Mouse (Mus musculus) myocyte (in vitro differentiated cells): ENCODE results near the gene Pink1.

Experiments
- E2F4 ChIP-seq: IDR thresholded peaks from one replicate; pipeline ENCODE4 v1.6.1; 2011; ENCODE audit warnings: mild to moderate bottlenecking, control low read depth, moderate library complexity; ENCODE audit not compliant: insufficient read depth
- MAX ChIP-seq: IDR thresholded peaks from one replicate; pipeline ENCODE4 v1.6.1; 2011; ENCODE audit warnings: low read depth, mild to moderate bottlenecking, control low read depth
- MYOD1 ChIP-seq, 3 experiments: IDR thresholded peaks; one replicate each; pipeline ENCODE4 v1.6.1; 2011; ENCODE audit warnings: control low read depth in 2 of 3, low read depth in 2 of 3, mild to moderate bottlenecking in 2 of 3, moderate library complexity in 1 of 3; ENCODE audit not compliant: insufficient read length in 2 of 3, control insufficient read depth in 1 of 3
- MYOG ChIP-seq, 3 experiments: IDR thresholded peaks; one replicate each; pipeline ENCODE4 v1.6.1; 2011; ENCODE audit warnings: control low read depth in 2 of 3, low read depth in 2 of 3, mild to moderate bottlenecking in 2 of 3; ENCODE audit not compliant: insufficient read length in 2 of 3, control insufficient read depth in 1 of 3, insufficient read depth in 1 of 3
- POLR2A ChIP-seq: IDR thresholded peaks from one replicate; pipeline ENCODE4 v1.6.1; 2011; ENCODE audit warnings: low read depth, mild to moderate bottlenecking, control low read depth, moderate library complexity; ENCODE audit not compliant: insufficient read length
- POLR2AphosphoS2 ChIP-seq: IDR thresholded peaks from one replicate; pipeline ENCODE4 v1.6.1; 2011; ENCODE audit warnings: low read depth, control low read depth; ENCODE audit not compliant: insufficient read length
- REST ChIP-seq: IDR thresholded peaks from one replicate; pipeline ENCODE4 v1.6.1; 2011; ENCODE audit warnings: mild to moderate bottlenecking, control low read depth, moderate library complexity; ENCODE audit not compliant: insufficient read depth, insufficient read length
- TCF3 ChIP-seq: IDR thresholded peaks from one replicate; pipeline ENCODE4 v1.6.1; 2011; ENCODE audit warnings: low read depth, control low read depth; ENCODE audit not compliant: insufficient read length
- USF1 ChIP-seq: IDR thresholded peaks from one replicate; pipeline ENCODE4 v1.6.1; 2011; ENCODE audit warnings: low read depth, mild to moderate bottlenecking, control low read depth, moderate library complexity

DNA sequence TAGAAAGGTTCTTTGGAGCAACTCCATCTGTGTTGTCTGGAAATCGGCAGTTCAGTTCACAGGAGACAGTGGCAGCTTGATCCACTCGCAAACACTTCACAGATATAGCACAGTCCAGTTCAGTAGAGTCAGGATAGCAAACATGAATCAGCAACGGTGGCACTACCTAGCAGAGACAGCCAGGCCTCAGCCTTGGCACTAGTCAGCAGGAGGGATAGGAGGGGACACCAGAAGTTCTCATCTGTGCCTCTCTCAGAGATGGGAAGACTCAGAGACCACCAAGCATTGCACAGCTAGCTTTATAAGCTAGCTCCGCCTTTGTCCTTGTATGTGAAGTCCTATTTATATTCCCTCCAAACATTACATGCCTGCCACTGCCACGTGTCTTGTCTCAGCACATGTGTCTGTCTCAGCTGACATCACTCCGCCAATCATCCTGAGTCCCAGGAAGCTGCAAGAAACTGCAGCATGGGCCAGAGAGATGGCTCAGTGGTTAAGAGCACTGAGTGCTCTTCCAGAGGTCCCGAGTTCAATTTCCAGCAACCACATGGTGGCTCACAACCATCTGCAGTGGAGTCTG is 1.9 kb upstream of the Pink1 start:
- TF ChIP-seq POLR2AphosphoS2 (no peak), POLR2A (no peak), E2F4 (no peak), USF1 (no peak), MYOD1 (IDR thresholded peaks at IDR 0.05; ENCODE audit: control insufficient read depth in 1 of 3, insufficient read length in 2 of 3, low read depth in 2 of 3) (no peak), TCF3 (no peak), MAX (no peak), REST (no peak), MYOG (IDR thresholded peaks at IDR 0.05; ENCODE audit: control insufficient read depth in 1 of 3, insufficient read depth in 1 of 3, insufficient read length in 2 of 3, low read depth in 2 of 3) (no peak)
